Mouse (Mus musculus) embryo, embryonic 10.5 days (tissue): ENCODE results near the gene Zfp408.

Experiments
- DNase-seq: peaks from one replicate; pipeline ENCODE4 v3.0.0-alpha.2; 2015; ENCODE audit warnings: low spot score

Zfp408 gene

DNA sequence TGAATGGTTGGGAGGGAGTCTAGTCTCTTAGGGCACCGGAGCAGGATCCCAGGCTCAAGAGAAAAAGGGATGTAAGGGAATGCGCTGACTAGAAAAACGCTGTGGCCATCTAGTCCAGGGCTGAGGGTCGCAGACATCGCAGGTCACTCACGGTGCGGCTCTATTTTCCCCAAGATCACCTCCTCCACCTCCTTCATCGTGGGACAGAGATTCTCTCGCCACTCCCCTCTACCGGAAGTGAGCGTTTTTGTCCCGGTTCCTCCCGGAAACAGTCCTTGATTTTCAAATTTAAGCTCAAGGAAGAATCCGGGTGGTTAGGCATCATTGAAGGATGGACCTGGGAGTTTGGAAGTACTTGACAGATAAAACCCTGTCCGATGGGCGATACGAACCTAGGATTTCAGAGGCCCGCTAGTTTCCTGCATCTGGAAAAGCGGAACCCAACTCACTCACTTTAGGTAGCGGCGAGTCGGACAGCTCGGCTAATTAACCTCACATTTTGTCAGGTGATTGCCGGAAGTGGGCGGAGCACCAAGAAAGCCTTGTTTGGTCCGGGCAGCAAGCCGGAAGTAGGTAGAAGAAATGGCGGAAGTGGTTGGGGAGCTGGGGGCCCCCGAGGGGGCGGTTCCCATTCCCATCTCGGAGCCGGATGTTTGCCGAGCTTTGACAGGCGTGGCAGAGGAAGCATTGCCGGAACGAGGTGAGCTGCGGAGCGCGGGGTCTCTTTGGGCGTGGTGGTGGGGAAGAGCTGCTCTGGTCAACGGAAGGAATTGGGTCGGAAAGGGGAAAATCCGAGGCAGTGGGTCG lies at the start of gene Zfp408, which contains the start of gene Arhgap1:
Gene Zfp408 (minus strand): TSS at position 239 of the 807 bp plus-strand sequence.
Gene Arhgap1 (plus strand): TSS at position 308 of the 807 bp plus-strand sequence.
- DNase-seq = peak; percentile 99

DNA sequence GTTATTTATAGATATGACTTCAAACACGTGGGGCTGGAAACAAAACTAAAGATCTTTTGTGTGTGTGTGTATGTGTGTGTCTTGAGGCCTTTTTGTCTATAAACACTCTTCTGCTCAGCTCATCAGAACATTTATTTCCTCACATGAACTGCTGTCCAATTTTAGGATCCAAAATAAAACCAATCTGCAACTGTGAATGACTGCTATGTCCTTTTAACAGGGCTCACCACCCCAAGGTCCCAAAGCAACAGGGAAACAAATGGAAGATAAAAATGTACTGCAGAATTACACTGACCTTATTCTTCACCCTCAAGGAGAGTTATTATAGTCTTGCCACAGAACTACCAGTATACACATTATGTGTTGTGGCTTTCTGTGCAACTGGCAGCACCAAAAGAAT lies 49.6 kb upstream of the Zfp408 start:
- DNase-seq = no peak

DNA sequence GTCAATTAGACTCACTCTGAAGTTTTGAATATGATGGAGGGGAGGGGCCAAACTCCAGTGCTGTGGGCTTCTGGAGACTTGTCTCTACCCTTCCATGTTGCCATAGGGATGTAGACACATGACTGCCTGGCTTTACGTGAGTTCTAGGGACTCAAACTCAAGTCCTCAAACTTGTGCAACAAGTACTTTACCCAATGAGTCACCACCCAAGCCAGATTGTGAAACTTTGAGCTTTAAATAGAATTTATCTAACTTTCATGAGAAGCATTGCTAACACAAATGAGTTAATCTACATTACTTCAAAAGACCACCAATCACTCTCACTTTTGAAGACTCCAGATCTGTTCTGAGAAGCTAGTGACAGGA lies 46.6 kb upstream of the Zfp408 start:
- no peak for DNase-seq

DNA sequence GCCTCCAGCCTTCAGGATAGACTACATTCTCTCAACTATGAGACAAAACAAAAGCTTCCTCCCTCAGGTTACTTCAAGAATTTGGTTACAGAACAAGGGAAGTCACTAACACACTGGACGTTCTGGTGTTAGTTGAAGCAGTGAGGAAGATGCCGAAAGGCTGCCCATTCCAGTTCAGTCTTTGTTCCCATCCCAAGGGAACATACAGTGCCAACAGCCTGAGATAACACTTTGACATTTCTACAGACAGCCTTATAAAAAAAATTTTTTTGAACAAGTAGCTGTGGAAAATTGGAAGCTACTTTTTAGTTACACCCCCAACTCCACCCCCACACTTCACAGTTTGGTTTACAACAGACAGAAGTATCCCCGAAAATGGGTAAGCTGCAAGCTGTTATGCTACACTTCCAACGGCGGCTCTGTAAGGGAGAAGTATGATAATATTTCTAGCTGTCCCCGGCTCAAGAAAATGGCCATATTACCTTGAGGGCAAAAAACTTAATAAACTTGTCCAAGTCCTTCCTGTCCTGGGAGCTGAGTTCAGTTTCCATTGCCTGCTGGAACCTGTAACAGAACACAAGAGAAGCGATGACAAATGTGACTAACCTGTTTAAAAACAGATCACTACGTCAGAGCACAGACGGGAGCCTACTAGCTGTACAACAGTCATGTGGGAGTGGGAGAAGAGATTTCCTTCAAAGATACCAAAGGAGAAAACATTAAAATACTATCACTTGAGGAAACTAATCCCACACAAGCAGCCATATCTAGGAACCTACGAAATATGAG lies 46.0 kb upstream of the Zfp408 start:
- DNase-seq = no peak

DNA sequence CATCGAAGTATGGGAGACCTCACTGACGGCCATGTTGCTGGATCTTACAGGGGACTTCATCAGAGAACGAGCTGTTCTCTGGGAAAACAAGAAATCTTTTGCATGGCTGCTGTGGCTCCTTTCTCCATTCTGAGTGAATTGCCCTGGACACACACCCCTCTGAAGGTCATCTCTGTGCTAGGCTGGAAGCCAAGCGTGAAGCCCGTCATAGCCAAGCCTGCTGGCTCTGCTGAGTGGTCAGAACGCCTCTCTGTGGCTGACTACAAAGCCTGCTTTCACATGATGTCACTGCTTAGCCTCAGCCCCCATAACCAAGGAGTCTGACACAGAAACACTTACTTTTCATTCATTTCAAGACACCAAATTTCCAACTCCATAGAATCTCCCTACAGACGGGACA lies 39.9 kb upstream of the Zfp408 start:
- DNase-seq = no peak

DNA sequence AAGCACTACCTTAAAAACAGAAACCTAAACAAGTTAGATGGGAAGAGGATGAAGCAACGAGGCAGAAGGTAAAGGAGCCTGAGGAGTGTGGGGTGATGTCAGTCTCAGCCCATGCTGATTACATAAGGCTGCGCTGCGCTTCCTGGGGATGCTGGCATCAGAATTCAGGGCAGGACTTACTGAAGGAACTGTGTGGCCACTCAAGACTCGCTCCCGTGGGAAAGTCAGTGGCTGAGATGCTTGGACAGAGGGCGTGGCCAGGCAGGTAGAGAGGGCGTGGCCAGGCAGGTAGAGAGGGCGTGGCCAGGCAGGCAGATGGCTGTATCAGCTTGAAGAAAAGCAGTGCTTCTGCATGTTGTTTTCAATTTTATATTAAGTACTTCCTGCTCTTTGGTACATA lies 34.3 kb upstream of the Zfp408 start:
- no peak for DNase-seq

DNA sequence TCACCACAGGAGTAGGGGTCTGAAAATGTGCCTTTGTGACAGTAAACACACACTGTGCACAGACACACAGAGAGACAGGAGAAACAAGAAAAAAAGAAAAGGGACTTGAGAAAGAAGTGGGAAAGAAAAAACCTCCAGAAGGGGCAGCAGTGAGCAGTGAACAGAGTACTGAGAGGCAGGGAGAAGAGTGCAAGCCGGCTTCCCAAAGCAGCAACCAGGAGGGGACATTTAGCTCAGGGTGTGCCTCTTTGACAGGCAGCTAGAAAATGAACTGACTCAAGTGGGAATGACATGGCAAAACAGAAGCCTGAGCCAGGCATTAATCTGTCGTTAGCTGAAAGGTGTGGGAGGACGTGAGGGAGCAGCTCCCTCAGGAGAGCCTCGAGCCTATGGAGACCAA lies 33.3 kb upstream of the Zfp408 start:
- peak; percentile 72 for DNase-seq

DNA sequence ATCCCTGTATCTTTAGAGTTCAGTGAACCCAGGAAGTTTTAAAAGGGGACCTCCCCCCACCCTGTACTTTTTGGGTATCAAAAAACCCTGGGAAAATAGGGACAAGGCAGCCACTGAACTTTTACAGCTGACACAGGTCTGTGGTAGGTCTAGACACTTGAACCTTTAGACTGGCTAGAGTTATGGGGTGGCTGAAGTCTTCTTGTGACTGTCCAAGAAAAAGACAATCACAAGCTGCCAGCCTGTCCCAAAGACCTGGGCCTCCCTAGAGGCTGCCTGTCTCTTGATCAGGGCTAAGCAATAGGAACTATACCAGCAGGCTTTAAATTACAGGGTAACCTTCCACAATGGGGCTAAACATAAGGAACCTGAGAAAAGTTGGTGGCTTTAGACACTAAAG lies 27.4 kb upstream of the Zfp408 start:
- no peak for DNase-seq

DNA sequence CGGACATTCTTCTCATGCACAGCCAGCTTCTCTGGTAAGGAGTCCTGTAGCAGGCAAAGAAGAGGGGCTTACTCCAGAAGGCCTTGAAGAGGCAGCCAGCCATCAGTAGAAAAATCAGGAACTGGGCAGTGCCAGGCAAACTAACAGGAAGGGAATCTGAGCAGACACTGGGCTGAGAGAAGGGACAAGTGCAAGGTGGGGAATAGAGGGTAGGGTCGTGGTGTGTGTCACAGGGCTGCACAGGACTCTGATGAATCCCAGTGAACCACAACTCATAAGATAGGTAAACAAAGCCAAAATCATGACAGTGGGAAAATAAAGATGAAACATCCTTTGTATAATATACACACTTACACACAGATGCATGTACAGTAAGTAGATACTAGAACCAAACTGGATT lies 26.8 kb upstream of the Zfp408 start:
- no peak for DNase-seq

DNA sequence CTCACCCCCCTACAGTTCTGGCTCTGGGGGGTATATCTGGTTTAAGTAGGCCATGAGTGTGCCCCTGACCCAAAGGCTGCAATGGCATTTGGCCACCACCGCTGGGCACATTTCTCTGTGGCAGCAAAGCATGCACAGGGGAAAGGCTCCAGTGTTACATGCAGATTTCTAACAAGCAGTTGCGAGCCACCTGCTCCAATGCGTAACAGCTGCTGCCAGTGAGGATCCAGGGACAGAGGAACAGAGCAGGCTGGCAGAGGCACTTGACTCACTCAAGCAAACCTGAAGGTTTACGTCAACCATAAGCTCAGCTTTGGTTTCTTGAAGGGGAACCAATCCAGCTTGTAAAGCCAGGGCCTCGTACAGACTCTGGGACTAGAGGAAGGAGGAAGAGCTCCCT lies 25.3 kb upstream of the Zfp408 start:
- no peak for DNase-seq

DNA sequence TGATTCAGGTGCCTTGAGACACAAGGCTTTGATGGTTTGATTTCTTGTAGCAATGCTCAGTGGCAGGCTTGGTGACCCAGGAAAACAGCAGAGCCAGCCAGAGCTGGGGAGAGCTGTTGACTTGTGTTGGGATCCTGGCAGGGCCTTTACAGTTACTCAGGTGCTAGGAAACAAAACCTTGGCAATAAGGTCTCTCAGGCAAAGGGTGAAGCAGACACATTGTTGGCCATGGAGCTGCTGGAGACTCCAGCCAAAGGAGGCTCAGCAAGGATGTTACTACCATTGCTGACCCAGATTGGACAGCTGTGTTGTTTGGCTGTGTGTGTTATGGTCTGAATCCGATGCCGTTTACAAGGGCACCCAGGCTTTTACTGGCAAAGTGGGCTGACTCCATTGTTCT lies 24.0 kb upstream of the Zfp408 start:
- no peak for DNase-seq

DNA sequence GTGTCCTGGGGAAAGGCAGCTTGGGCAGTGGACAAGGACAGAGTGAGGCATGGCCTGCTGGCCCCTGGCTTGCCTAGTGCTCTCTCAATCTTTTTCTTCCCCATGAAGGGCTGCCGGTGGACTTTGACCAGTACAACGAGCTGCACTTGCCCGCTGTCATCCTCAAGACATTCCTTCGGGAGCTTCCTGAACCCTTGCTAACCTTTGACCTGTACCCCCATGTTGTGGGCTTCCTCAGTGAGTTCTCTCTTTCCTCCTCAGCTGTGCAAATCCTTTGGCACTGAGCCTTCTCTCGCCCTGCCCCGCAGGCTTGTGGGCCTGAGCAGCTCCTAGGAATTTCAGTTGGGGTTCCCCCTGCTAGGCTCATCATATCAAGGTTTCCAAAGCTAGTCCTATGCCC lies 20.4 kb upstream of the Zfp408 start:
- no peak for DNase-seq

DNA sequence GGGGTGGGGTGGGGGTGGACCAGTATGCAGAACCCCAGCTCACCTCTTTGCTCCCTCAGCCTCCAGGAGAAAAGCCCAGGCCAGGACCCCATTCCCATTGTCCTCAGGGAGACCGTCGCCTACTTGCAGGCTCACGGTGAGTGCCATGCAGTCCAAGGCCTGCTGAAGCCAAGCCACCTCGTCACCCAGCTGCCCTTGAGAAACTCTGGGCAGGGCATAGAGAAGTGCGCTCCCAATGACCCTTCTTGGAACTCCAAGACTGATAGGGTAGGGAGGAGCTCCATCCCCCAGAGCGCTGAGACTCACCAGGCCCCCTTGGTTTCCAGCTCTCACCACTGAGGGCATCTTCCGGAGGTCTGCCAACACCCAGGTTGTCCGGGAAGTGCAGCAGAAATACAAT lies 19.7 kb upstream of the Zfp408 start:
- DNase-seq = no peak

DNA sequence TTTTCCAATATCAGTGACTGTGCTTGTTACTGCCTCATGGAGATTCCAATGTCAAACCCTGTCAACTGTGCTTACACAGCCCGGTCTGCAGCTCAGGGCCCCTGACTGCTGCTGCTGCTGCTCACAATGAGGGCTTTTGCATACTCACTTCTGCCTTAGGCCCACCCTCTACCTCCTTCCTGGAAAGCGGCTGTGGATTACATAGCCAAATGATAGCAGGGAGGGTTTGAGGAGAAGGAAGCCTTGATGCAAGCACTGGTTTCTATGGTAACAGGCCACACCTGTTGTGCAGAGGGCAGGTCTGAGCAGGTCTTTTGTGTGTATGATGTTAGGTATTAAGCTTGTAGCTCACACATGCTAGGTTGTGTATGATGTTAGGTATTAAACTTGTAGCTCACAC lies 18.2 kb upstream of the Zfp408 start:
- no peak for DNase-seq

DNA sequence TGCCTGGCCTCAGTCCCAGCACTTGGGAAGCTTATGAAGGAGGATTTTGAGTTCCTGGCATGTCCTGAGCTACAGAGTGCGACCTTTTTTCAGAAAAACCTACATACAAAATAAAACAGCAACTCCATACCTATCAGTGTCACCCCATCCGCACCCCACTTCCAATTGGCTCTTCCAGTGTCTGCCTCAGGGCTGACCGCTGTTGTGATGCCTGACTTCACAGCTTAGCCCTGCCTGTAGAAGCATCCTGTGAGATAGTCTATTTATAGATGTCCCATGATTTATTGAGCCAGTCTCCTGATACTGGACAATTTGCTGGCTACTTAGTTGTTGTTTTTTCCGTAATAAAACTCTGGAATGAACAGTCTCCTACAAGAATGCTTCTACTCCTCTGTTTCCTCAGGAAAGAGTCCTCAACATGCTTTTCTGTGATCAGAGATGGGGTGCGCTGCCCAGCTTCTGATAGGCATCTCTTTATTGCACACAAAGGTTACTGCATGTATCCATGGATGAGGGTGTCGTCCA lies 16.9 kb upstream of the Zfp408 start:
- DNase-seq = no peak

DNA sequence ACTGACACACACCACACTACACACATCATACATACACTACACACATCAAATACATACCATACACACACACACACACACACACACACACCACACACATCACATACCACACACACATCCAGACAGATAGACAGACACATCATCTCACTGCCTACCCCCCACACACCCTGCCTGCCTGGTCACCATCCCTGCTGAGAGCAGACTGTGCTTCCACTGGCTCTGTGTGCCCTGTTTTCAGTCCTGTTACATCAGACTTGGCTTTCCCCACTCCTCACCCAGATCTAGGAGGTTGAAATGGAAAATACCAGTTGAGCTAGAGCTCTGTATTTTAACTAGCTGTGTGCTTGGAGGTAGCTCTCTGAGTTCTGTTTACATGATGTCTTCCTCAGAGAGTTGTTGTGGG lies 15.2 kb upstream of the Zfp408 start:
- no peak for DNase-seq

DNA sequence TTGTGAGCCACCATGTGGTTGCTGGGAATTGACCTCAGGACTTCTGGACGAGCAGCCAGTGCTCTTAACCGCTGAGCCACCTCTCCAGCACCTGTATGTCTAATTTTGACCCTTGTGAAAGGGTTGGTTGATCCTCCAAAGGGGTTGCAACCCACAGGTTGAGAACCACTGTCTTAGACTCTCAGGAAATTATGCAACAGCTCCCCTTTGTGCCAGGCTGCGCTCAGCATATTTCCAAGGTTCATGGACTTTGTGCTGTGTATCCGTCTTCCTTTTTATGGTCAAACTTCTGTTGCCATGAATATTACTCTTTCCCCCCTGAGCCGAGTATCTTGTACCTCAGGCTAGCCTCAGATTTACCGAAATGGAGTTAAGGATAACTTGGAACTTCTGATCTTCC lies 11.4 kb upstream of the Zfp408 start:
- DNase-seq = no peak

DNA sequence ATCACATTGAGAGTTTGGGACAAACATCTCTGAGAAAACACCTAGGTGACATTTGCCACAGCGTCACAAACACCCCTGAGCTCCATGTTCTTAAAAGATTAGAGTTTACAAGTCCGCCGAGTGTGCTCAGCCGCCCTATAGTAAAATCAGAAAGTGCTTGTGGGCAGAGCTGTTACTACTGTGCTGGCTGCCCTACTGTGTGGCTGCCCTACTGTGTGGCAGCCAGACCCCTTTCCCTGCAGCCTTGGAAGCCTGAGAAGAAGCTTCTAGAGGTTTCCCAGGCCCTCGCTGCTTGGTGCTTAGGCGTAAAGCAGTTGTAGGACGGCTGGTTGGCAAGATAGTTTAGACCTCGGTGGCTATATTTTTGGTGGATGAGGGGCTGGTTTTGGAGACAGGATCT lies 10.1 kb upstream of the Zfp408 start:
- DNase-seq = no peak

DNA sequence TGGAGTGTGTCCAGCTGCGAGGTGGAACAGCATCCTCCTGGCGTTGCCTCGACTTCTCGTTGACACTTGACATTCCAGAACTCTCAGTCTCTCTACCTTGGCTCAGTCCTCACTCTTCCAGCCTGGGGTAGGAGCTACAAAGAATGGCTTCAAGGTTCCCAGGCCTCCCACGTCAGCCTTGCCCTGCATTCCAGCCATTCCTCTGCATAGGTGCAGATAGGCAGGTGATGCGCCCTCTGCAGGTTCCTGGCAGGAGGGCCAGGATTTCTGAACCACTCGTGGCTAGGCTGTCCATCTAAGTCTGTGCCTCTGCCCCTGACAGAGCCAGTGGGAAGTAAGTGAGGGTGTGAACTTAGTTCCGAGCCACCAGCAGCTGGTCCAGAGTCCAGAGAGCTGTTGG lies 7.2 kb upstream of the Zfp408 start:
- no peak for DNase-seq

DNA sequence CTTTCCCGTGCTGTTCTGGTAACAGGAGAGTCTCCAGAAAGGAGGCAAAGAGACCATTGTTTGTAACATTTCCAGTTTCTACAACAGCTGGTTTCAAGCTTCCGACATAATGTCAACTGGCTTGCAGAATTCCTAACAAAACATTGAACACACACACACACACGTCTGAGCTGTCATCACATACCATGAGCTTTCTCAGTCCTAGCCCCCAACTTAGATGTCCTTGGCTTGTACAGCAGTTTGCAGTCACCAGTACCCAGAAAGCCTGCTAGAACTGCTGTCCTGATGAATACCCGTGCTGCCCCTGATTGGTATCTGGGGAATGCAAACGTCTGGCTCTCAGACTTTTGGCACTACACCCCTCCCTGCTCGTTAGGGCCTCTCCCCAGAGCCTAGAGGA lies 6.2 kb upstream of the Zfp408 start:
- DNase-seq = no peak

DNA sequence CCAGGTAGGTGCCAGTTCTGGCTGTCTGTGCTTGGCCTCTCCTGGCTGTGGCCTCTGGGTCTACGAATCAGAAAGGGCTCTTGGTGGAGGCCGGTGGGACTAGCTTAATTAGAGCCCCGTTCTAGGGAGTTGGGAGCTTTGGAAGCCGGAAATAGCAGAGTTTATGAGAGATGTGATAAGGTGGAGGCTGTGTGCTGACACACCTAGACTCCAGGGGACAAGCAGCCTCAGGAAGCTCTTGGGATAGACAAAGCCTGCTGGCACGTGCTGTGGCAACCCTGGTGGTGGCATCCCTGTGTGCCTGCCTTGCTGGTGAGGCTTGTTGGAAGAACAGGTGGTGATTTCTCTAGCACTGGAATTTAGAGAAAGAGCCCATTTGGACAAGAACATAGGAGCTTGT lies 5.8 kb upstream of the Zfp408 start:
- DNase-seq = no peak

DNA sequence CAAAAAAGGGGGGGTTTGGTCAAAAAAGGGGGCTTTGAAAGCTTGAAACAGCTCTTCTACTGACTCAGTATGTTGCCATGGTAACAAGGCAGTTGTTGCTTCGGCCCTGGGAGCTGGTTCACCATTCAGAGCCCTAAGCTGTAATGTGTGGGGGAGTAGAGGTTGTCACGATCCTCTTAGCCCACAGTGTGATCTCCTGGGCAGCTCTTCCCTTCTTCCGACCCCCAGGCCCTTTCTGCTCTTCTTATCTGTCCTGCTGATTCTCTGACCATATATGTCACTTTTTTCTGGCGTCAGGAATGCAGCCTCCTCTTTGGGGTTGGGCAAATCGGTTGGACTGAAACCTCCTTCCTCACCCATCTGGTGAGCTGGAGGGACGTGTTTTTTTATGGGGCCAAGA lies 3.3 kb upstream of the Zfp408 start:
- DNase-seq = peak; percentile 15
